17 mouse cellular contexts compared by ENCODE assay signal in the genomic region with DNA sequence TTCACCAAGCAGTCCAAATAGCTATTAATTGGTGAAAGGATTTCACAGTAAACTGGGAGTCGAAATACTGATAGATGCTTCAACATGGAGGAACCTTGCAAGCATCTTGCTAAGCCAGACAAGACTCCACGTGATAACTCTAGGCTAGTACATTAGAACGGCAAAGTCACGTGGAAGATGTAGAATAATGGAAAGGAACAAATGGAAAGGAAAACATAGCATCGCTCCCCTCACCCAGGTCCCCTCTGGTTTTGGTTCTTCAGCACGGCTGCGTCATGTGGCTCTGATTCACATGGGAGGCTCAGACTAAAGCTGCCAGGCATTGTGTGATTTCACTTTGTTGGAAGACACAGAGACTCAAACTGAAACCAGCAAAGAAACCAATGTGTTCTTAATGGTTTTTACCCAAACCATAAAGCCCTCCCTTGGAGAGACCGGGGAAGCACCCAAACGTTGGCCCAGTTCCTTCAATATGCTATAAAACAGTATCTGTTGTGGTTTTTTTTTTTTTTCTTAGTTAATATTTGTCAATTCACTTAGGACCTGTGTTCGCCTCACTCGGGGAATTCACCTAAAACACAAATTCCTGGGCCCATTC. TPM values are rescaled to one million over a fixed set of nuclear protein-coding genes. Genes with fewer than 3 reads are reported as not detected.
A peak's percentile ranks its signal among the peaks of the same experiment; 100 is the strongest.
DNase-seq lines count a peak whose midpoint lies in the region.
"Had no signal": no experiment of that assay in that cellular context is flagged by ENCODE, and none has a peak within 500 bp of the region (broad histone marks: within the 10 kb centered on the region; RNA-seq: fewer than 3 reads in every experiment).

No protein-coding gene starts in this region.

- peak; percentile 32 for DNase-seq in A20 (ENCODE audit: low read depth, low spot score)
- DNase-seq in CD4-positive helper T cell, adult 2 months (ENCODE audit: low read depth, low spot score) = peak; percentile 74
- DNase-seq in T-cell, adult 2 months (ENCODE audit: low spot score) = peak; percentile 27
- DNase-seq in naive thymus-derived CD4-positive, alpha-beta T cell, adult 2 months (ENCODE audit: low read depth) = peak; percentile 22
- no peak for DNase-seq in cerebellum, postnatal 14 days
- no peak for DNase-seq in left cerebral cortex, adult 18-20 months (ENCODE audit: low spot score in 2 of 2)
- DNase-seq in cerebellum, adult 9-11 months = no peak
- DNase-seq: adrenal gland, postnatal 25 days; cerebellum, adult 2 months; cerebellum, postnatal 36 days; embryo, embryonic 11 days; gastrocnemius, postnatal 14 days; kidney, adult 9 months; kidney, postnatal 14 days; lung, postnatal 36 days; retina, postnatal 1 day; right cerebral cortex, postnatal 14 days had no signal

RNA-seq across cellular contexts. Expression of gene Rreb1, which starts 14.6 kb away (rescaled TPM):
- total RNA-seq in left cerebral cortex, adult 18-20 months (2021) = 10 to 100 TPM; 35.5 to 42.3 TPM

Comparison
In these comparisons a context has a peak if more than half of its experiments do, and no peak if none do; other contexts are left out.
1. DNase-seq: peak in A20 (single experiment), CD4-positive helper T cell, adult 2 months (single experiment), T-cell, adult 2 months (single experiment) and naive thymus-derived CD4-positive, alpha-beta T cell, adult 2 months (single experiment); none in cerebellum, postnatal 14 days (0 of 2), left cerebral cortex, adult 18-20 months (0 of 2) and cerebellum, adult 9-11 months (single experiment).